Mouse (Mus musculus) heart, embryonic 12.5 days (tissue): ENCODE measurements at regions not wholly inside any gene's neighbourhood (a gene's known extent, or its start where the extent isn't known, plus 50 kb on each side); places are given as distances from the start of the nearest gene placed in this dataset.
A peak's percentile ranks its signal among the peaks of the same experiment; 100 is the strongest.

Source experiments
- ATAC-seq: fragments of 200-750 bp; cut with Nextera tagmentation; 2 replicates; pipeline ENCODE4 v1.8.0; 2017; ENCODE audit warnings: moderate TSS enrichment, moderate library complexity; ENCODE audit not compliant: insufficient number of reproducible peaks, low FRiP score
- H3K27ac ChIP-seq: fragments of 300-500 bp; sonication (generic); 2 replicates; pipeline ENCODE4 v1.5.1; 2016; ENCODE audit warnings: mild to moderate bottlenecking, moderate library complexity; ENCODE audit not compliant: poor library complexity, severe bottlenecking
- H3K27me3 ChIP-seq: fragments of 300-500 bp; sonication (generic); replicated peaks from 2 replicates; pipeline ENCODE4 v1.6.1; 2016; ENCODE audit warnings: mild to moderate bottlenecking, moderate library complexity
- H3K36me3 ChIP-seq: fragments of 300-500 bp; sonication (generic); 2 replicates; pipeline ENCODE4 v1.6.1; 2016; ENCODE audit warnings: mild to moderate bottlenecking, moderate library complexity
- H3K4me1 ChIP-seq: fragments of 300-500 bp; sonication (generic); replicated peaks from 2 replicates; pipeline ENCODE4 v1.6.1; 2016; ENCODE audit warnings: mild to moderate bottlenecking
- H3K4me2 ChIP-seq: fragments of 300-500 bp; sonication (generic); 2 replicates; pipeline ENCODE4 v1.6.1; 2016; ENCODE audit warnings: mild to moderate bottlenecking, moderate library complexity
- H3K4me3 ChIP-seq: fragments of 300-500 bp; sonication (generic); 2 replicates; pipeline ENCODE4 v1.5.1; 2016; ENCODE audit warnings: mild to moderate bottlenecking
- H3K9ac ChIP-seq: fragments of 300-500 bp; sonication (generic); 2 replicates; pipeline ENCODE4 v1.6.1; 2016; ENCODE audit warnings: mild to moderate bottlenecking, moderate library complexity
- H3K9me3 ChIP-seq: fragments of 300-500 bp; sonication (generic); replicated peaks from 2 replicates; pipeline ENCODE4 v1.6.1; 2016; ENCODE audit warnings: mild to moderate bottlenecking, moderate library complexity
- WGBS: fragments of 180-500 bp; shearing (Covaris S2); methylation state at CpG from one replicate; pipeline ENCODE4 v1.1.7; 2016; 5-methylcytosine and 5-hydroxymethylcytosine counted together

DNA sequence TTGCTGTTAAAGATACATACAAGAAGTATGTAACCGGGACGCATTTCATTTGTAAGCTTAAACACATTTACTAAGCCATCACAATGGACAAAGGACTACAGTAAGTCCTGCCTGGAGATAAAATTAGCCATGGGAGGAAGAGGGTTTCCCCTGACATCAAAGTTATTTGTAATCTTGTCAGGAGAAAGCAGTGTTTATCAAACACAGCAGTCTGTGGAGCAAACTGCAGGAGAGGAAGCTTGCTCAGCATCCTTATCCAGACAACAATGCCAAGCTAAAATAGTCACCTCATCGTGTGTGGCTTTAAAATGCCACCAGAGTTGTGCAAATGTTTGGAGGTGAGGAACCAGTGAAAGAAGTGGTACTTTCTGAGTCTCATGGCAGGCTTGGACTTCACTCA lies 216.9 kb upstream of the Gpc5 start:
- WGBS = 27% methylated on average over 3 of the region's 3 CpGs

DNA sequence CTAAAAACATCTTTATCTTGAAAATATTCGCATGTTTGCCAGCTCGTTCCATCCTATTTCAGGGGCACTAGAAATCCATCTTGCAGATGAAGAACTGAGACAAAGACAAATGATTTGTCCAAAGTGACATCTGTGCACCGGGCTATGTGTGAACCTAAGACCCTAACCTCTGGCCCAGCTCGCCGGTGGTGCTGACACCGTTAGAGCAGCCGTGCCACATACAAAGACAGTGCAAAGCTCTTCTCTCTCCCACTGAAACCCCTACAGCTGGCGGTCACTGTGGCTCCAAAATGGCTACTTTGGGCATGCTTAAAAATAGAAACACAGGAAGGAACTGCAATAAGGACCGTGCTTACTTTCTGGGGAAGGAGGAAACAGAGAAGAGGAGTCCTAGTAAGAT lies 215.6 kb upstream of the Gpc5 start:
- H3K27me3 ChIP-seq = no peaks in the 10 kb centered on the region
- H3K4me3 ChIP-seq = no peak overlapping the region
- H3K4me2 ChIP-seq = no peak overlapping the region
- no peak overlapping the region for H3K9ac ChIP-seq
- ATAC-seq = no peak
- peaks cover 9% of the 10 kb centered on the region; the same call in 1 of the 2 replicates for H3K4me1 ChIP-seq
- H3K27ac ChIP-seq = no peak overlapping the region
- 53% methylated on average over 9 of the region's 9 CpGs for WGBS
- no peaks in the 10 kb centered on the region for H3K9me3 ChIP-seq
- no peaks in the 10 kb centered on the region for H3K36me3 ChIP-seq

More for the DNA sequence above, 216.9 kb upstream of the Gpc5 start:
- Histone ChIP-seq H3K27me3 (no peaks in the 10 kb centered on the region), H3K4me2 (no peak overlapping the region), H3K27ac (no peak overlapping the region), H3K4me1 (peaks cover 7% of the 10 kb centered on the region; the same call in 1 of the 2 replicates), H3K36me3 (no peaks in the 10 kb centered on the region), H3K9me3 (no peaks in the 10 kb centered on the region), H3K9ac (no peak overlapping the region), H3K4me3 (no peak overlapping the region)
- ATAC-seq = no peak

DNA sequence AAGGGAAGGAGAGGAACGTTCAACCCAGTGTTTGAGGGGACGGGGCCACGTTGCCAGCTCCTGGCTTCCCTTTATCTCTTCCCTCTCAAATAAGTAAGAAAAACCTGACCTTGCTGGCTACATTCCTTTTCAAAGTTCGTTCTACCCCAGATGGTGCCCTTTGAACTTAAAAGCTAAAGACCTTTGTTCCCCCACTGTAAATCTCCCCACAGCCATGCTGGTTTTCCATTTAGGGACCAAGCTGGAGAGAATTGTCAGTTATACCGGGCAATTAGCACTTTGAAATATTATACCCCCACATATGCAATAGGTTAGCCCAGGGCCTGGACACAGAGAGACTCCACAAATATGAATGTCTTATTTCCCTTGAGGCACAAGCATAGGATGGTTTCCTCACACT lies 214.5 kb upstream of the Gpc5 start:
- 49% methylated on average over 5 of the region's 5 CpGs for WGBS
- Histone ChIP-seq H3K9me3 (no peaks in the 10 kb centered on the region), H3K4me1 (peaks cover 9% of the 10 kb centered on the region; the same call in 1 of the 2 replicates), H3K36me3 (no peaks in the 10 kb centered on the region), H3K27me3 (no peaks in the 10 kb centered on the region), H3K9ac (no peak overlapping the region), H3K27ac (no peak overlapping the region), H3K4me2 (no peak overlapping the region), H3K4me3 (no peak overlapping the region)
- no peak for ATAC-seq

DNA sequence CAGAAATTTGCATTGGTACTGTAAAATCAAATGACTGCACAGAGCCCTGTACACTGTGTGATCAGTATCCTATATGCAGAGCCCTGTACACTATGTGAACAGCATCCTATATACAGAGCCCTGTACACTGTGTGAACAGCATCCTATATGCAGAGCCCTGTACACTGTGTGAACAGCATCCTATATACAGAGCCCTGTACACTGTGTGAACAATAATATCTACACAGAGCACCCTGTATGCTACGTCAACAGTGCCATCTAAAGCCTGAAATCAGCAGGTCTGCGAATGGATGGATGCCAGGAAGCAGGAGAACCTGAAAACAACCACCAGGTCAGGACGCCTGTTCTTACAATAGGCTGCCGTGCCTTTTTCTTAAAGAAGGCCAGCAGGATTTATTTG lies 211.7 kb upstream of the Gpc5 start:
- H3K4me2 ChIP-seq = no peak overlapping the region
- no peaks in the 10 kb centered on the region for H3K36me3 ChIP-seq
- H3K27ac ChIP-seq = no peak overlapping the region
- ATAC-seq = no peak
- no peaks in the 10 kb centered on the region for H3K9me3 ChIP-seq
- H3K4me3 ChIP-seq = no peak overlapping the region
- peaks cover 5% of the 10 kb centered on the region; the same call in 1 of the 2 replicates for H3K4me1 ChIP-seq
- WGBS = 59% methylated on average over 4 of the region's 4 CpGs
- no peak overlapping the region for H3K9ac ChIP-seq
- H3K27me3 ChIP-seq = no peaks in the 10 kb centered on the region

DNA sequence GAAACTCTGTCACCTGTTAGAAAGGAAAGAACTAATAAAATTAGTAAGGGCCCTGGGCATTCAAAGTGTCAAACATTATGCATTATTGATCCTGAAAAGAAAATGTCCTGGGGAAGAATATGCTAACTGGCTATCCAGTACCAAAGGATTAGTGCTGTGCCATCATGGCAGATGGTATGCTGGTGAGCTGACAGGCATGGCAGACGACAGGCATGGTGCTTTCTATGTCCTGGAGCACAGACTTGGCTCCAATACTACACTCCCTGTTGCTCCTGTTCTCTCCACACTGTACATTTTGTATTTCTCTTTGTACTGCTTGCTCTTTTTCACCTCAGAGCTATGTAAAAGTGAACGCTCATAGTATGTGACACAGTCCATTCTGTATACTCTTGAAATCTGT lies 187.9 kb upstream of the Gpc5 start:
- H3K4me3 ChIP-seq = no peak overlapping the region
- no peak overlapping the region for H3K9ac ChIP-seq
- no peaks in the 10 kb centered on the region for H3K9me3 ChIP-seq
- H3K27ac ChIP-seq = no peak overlapping the region
- H3K27me3 ChIP-seq = no peaks in the 10 kb centered on the region
- no peaks in the 10 kb centered on the region for H3K36me3 ChIP-seq
- H3K4me1 ChIP-seq = no peaks in the 10 kb centered on the region
- ATAC-seq = no peak
- no peak overlapping the region for H3K4me2 ChIP-seq
- WGBS = 75% methylated on average over 2 of the region's 2 CpGs

DNA sequence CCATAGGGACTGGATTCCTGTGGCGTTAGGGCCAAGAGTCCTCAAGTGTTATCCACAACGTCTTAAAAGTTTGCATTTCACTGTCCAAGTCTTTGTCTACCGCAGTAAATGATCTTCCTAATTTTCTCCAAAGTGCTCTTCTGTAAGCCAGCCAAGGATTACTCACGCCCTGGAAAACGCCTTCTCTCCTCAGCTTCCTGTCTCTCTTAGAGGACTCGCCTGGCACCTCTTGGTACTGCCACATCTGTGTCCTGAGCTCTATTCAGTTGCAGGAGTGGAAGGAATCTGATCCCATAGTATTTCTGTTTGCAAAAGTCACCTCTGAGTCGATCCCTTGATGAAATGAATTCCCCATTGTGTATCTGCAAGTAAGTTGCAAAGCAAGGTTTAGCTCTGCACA lies 179.7 kb upstream of the Gpc5 start:
- no peak for ATAC-seq
- Histone ChIP-seq H3K4me2 (no peak overlapping the region), H3K4me1 (no peaks in the 10 kb centered on the region), H3K4me3 (no peak overlapping the region), H3K9me3 (no peaks in the 10 kb centered on the region), H3K27me3 (no peaks in the 10 kb centered on the region), H3K27ac (no peak overlapping the region), H3K36me3 (no peaks in the 10 kb centered on the region), H3K9ac (no peak overlapping the region)
- WGBS = 59% methylated on average over 7 of the region's 7 CpGs

DNA sequence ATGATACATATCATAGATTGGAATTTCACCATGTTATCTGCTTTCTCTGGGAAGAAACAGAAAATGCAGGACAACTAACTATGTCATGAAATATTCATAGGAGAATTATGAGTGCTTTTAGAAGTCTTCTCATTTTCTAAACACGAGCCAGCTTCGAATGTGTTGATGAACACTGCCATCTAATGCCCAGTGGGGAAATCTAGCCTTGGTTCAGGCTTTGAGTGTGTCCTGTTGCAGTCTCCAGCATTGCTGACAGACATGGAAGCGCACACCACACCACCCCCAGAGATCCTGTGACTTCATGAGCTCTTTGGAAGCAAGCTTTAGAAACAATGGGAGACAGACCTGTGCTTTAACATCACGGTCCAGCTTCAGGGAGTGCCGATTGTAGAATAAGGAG lies 178.8 kb upstream of the Gpc5 start:
- 41% methylated on average over 5 of the region's 5 CpGs for WGBS

DNA sequence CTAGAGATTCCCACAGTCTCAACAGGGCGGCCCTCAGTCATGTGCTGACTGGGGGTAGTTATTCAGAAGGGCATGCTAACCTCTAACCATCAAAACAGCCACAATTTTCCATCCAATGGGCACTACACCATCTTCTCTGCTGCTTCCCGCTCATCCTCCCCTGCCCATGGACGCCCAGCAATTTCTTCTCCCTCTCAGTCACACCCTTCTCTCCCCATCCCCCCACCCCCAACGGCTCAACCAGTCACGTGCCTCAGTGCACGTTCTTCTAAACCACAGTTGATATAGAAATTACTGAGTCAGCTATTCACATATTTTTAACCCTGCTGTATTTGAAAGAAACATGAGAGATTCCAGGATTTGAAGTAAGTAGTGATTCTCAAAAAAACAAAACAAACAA lies 146.3 kb upstream of the Gpc5 start:
- Histone ChIP-seq H3K4me1 (no peaks in the 10 kb centered on the region; the same call in 1 of the 2 replicates), H3K4me2 (no peak overlapping the region), H3K27ac (no peak overlapping the region), H3K9me3 (no peaks in the 10 kb centered on the region), H3K36me3 (no peaks in the 10 kb centered on the region), H3K27me3 (no peaks in the 10 kb centered on the region), H3K9ac (no peak overlapping the region), H3K4me3 (no peak overlapping the region)
- ATAC-seq = no peak
- WGBS = 66% methylated on average over 6 of the region's 6 CpGs

More for the DNA sequence above, 178.8 kb upstream of the Gpc5 start:
- H3K9me3 ChIP-seq = no peaks in the 10 kb centered on the region
- ATAC-seq = no peak
- no peaks in the 10 kb centered on the region for H3K27me3 ChIP-seq
- no peak overlapping the region for H3K9ac ChIP-seq
- no peak overlapping the region for H3K4me3 ChIP-seq
- no peaks in the 10 kb centered on the region for H3K36me3 ChIP-seq
- no peak overlapping the region for H3K27ac ChIP-seq
- H3K4me1 ChIP-seq = no peaks in the 10 kb centered on the region
- H3K4me2 ChIP-seq = no peak overlapping the region

DNA sequence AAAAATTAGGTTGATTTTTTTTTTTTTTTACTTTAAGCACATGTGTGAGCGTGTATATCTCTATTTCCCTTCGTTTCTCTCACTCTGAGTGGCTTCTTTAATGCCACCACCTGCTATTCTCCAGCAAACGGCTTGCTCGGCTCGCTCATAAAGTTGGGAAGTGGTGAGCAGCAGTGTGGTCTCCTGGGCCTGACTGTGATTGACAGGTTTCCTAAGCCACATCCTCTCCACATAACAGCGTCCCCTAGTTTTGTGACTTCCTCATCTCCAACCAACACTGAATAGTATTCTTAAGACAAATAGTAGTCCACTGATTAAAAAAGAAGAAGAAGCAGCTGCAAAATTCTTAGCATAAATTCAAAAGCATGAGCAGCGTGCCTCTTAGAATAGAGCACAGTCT lies 145.7 kb upstream of the Gpc5 start:
- Histone ChIP-seq H3K36me3 (no peaks in the 10 kb centered on the region), H3K4me2 (no peak overlapping the region), H3K9me3 (no peaks in the 10 kb centered on the region), H3K27me3 (no peaks in the 10 kb centered on the region), H3K4me1 (no peaks in the 10 kb centered on the region; the same call in 1 of the 2 replicates), H3K9ac (no peak overlapping the region), H3K4me3 (no peak overlapping the region), H3K27ac (no peak overlapping the region)
- ATAC-seq = no peak
- 73% methylated on average over 7 of the region's 7 CpGs for WGBS

DNA sequence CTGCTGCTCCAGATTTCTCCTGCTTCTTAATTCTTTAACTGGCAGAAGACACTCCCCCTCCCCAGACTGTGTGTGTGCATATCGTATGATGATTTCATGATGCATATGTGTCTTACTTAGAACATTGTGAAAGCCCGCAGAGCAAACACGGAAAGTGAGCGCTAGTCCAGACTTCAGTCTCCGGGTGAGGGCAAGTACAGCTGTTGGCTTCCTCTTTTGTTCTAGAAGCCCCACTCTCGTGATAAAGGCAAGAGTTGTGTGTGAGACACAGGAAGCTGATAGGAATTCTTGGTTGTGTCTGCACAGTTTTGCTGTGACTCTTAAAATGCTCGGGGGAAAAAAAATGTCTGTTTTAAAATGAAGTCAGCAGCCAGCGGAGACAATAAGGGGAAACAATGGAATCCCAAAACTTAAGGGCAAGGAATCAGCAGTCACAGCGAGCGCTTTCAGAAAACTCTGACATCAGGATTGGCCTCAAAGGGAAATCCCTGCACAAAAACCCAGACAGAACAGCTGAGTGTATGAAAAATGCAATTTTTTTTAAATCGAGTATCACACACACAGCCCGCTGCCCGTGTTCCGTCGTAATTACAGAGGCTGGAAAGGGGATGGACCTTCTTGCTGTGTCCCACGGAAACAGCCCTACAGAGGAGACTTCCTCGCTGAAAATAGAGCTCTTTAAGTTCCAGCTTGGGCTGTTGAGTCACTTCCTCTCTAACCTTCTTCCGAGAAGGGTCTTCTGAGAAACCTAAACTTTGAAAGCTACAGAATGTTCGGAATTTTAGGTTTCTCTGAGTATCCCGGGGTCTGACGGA lies 143.5 kb upstream of the Gpc5 start:
- ATAC-seq = peak; percentile 75

DNA sequence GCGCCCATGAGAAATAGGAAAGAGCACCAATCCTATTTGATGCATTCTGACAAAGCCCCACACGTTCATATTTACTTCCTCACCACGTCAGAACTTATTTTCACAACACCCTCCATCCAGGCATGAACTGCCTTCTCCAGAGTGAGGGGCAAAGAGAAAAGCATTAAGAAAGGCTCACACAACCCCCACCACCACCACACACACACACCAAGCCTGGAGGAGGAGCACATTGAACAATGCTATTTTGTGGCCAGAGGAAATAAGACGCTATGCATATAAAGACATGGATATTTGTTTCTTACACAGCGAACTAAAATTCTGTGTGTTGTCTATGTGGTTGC lies 142.9 kb upstream of the Gpc5 start:
- WGBS = 59% methylated on average over 5 of the region's 5 CpGs
- Histone ChIP-seq H3K27ac (peak overlapping the region; percentile 34), H3K4me3 (peak overlapping the region; percentile 30; the same call in 1 of the 2 replicates), H3K9me3 (no peaks in the 10 kb centered on the region), H3K27me3 (no peaks in the 10 kb centered on the region), H3K4me1 (peaks cover 10% of the 10 kb centered on the region), H3K9ac (no peak overlapping the region), H3K36me3 (no peaks in the 10 kb centered on the region), H3K4me2 (peak overlapping the region; percentile 53)
- 0 out of 2 replicates have a peak, but pooled peaks have one; percentile 4 for ATAC-seq

More for the DNA sequence above, 143.5 kb upstream of the Gpc5 start:
- Histone ChIP-seq H3K27me3 (no peaks in the 10 kb centered on the region), H3K27ac (peak overlapping the region; percentile 34), H3K36me3 (no peaks in the 10 kb centered on the region), H3K4me3 (peak overlapping the region; percentile 30), H3K9ac (peak overlapping the region; percentile 53), H3K4me1 (peaks cover 10% of the 10 kb centered on the region), H3K9me3 (no peaks in the 10 kb centered on the region), H3K4me2 (peak overlapping the region; percentile 53)
- WGBS = 36% methylated on average over 21 of the region's 21 CpGs

DNA sequence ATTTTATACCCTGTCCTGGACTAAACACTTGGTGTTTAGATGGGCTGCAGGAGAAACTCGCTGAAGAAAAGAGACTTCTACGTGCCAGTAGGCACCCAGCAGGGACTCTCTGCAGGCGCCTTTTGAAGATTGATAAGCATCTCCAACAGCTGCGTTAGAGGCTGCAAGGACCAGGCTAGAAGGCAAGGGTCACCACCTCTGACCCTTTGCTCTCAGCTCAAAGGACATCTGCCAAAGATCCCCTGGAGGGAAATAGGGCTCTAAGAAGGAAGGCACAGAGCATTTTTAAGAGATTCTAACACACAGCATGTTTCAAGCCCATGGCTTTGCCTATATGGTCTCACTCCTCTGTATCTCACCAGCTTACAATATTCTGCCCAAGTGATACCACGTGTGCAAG lies 139.7 kb upstream of the Gpc5 start:
- H3K27me3 ChIP-seq = no peaks in the 10 kb centered on the region
- H3K27ac ChIP-seq = no peak overlapping the region
- ATAC-seq = no peak
- H3K9ac ChIP-seq = no peak overlapping the region
- peaks cover 17% of the 10 kb centered on the region for H3K4me1 ChIP-seq
- H3K4me2 ChIP-seq = no peak overlapping the region
- H3K36me3 ChIP-seq = no peaks in the 10 kb centered on the region
- WGBS = 17% methylated on average over 5 of the region's 5 CpGs
- H3K9me3 ChIP-seq = no peaks in the 10 kb centered on the region
- no peak overlapping the region for H3K4me3 ChIP-seq
